8 mouse cellular contexts compared by ENCODE assay signal in genomic region chr3:68869211-68869690, GRCm38 (mm10). TPM values are rescaled to one million over a fixed set of nuclear protein-coding genes. Genes with fewer than 3 reads are reported as not detected.
A peak's percentile ranks its signal among the peaks of the same experiment; 100 is the strongest.
DNase-seq lines count a peak whose midpoint lies in the region; ATAC-seq and TF ChIP-seq lines count a peak whose summit lies in the region.

TSS of gene 1110032F04Rik (plus strand) at chr3:68869586.

- under 1% methylated on average over 44 of the region's 62 CpGs for WGBS in embryonic facial prominence, embryonic 13.5 days
- WGBS in hindbrain, embryonic 12.5 days: 1% methylated on average over 37 of the region's 62 CpGs
- 1% methylated on average over 34 of the region's 62 CpGs for WGBS in lung, postnatal 0 days

- TF ChIP-seq CTCF in lung, postnatal 0 days (IDR thresholded peaks at IDR 0.05): no peak

- peaks cover 20% of the 10 kb centered on the region; the same call in 1 of the 2 replicates for H3K4me1 ChIP-seq in embryonic facial prominence, embryonic 13.5 days
- H3K4me1 ChIP-seq in hindbrain, embryonic 12.5 days: peaks cover 12% of the 10 kb centered on the region
- no peaks in the 10 kb centered on the region for H3K4me1 ChIP-seq in lung, postnatal 0 days (ENCODE audit: insufficient read depth, low read depth, low read length)

- peak within 1 kb of the TSS; percentile 62 for H3K4me3 ChIP-seq in embryonic facial prominence, embryonic 13.5 days
- peak within 1 kb of the TSS; percentile 78 for H3K4me3 ChIP-seq in hindbrain, embryonic 12.5 days
- peak within 1 kb of the TSS; percentile 51 for H3K4me3 ChIP-seq in lung, postnatal 0 days (ENCODE audit: low read depth, low read length)

- no peak within 1 kb of the TSS for H3K27ac ChIP-seq in embryonic facial prominence, embryonic 13.5 days
- peak within 1 kb of the TSS; percentile 76 for H3K27ac ChIP-seq in hindbrain, embryonic 12.5 days
- H3K27ac ChIP-seq in lung, postnatal 0 days (ENCODE audit: low read length): no peak within 1 kb of the TSS

- no peaks in the 10 kb centered on the region for H3K36me3 ChIP-seq in embryonic facial prominence, embryonic 13.5 days
- H3K36me3 ChIP-seq in hindbrain, embryonic 12.5 days: no peaks in the 10 kb centered on the region
- no peaks in the 10 kb centered on the region for H3K36me3 ChIP-seq in lung, postnatal 0 days (ENCODE audit: insufficient read depth, low read length)

- peaks cover 53% of the 10 kb centered on the region for H3K27me3 ChIP-seq in embryonic facial prominence, embryonic 13.5 days
- H3K27me3 ChIP-seq in hindbrain, embryonic 12.5 days: peaks cover 25% of the 10 kb centered on the region
- peaks cover 25% of the 10 kb centered on the region for H3K27me3 ChIP-seq in lung, postnatal 0 days (replicated peaks; ENCODE audit: insufficient read depth, low read length)

- ATAC-seq in embryonic facial prominence, embryonic 13.5 days (ENCODE audit: insufficient number of reproducible peaks, insufficient read depth, low FRiP score, low TSS enrichment, low read depth): peak; percentile 60
- peak; percentile 86 for ATAC-seq in hindbrain, embryonic 12.5 days (ENCODE audit: low FRiP score)
- ATAC-seq in lung, postnatal 0 days: peak; percentile 57

- peak within 1 kb of the TSS; percentile 99 for H3K4me2 ChIP-seq in embryonic facial prominence, embryonic 13.5 days
- H3K4me2 ChIP-seq in hindbrain, embryonic 12.5 days (replicated peaks): peak within 1 kb of the TSS; percentile 99
- peak within 1 kb of the TSS; percentile 98 for H3K4me2 ChIP-seq in lung, postnatal 0 days (replicated peaks; ENCODE audit: low read depth, low read length)

- TF ChIP-seq EP300 in lung, postnatal 0 days (IDR thresholded peaks at IDR 0.05): no peak

- no peaks in the 10 kb centered on the region for H3K9me3 ChIP-seq in embryonic facial prominence, embryonic 13.5 days
- no peaks in the 10 kb centered on the region for H3K9me3 ChIP-seq in hindbrain, embryonic 12.5 days (replicated peaks)
- no peaks in the 10 kb centered on the region for H3K9me3 ChIP-seq in lung, postnatal 0 days (ENCODE audit: low read length)

- H3K9ac ChIP-seq in embryonic facial prominence, embryonic 13.5 days: peak within 1 kb of the TSS; percentile 71
- H3K9ac ChIP-seq in hindbrain, embryonic 12.5 days: peak within 1 kb of the TSS; percentile 73
- H3K9ac ChIP-seq in lung, postnatal 0 days (replicated peaks; ENCODE audit: low read depth): no peak within 1 kb of the TSS

- DNase-seq in CD8-positive naive resting alpha-beta T cell, adult 2 months (ENCODE audit: low read depth in 2 of 2, low spot score in 2 of 2): peak; percentile 19 to 30
- DNase-seq in T-cell, adult 2 months (ENCODE audit: low spot score): peak; percentile 34
- peak; percentile 41 to 66 for DNase-seq in layer of hippocampus, postnatal 10 days (ENCODE audit: low spot score in 2 of 2)
- peak; percentile 10 for DNase-seq in lung, postnatal 0 days (ENCODE audit: low spot score)
- DNase-seq in right cerebral cortex, adult 2 months (ENCODE audit: low spot score in 2 of 2): peak; percentile 25 to 60
- no peak for DNase-seq in MN1 (ENCODE audit: low spot score)

RNA-seq across cellular contexts. Expression of gene 1110032F04Rik, which starts in this region (rescaled TPM):
- polyA plus RNA-seq in embryonic facial prominence, embryonic 13.5 days (2015; fragmentation: Nextera tagmentation; extraction: Ambion mirVana): 0.73 and 1.4 TPM in 2 replicates
- 3.5 and 4.5 TPM in 2 replicates for polyA plus RNA-seq in hindbrain, embryonic 12.5 days (2016; fragmentation: Nextera tagmentation; extraction: Ambion mirVana)
- total RNA-seq in layer of hippocampus, postnatal 10 days (2021): 1 to 10 TPM; 9.1 to 9.4 TPM
- 0.20 and 0.41 TPM in 2 replicates for polyA plus RNA-seq in lung, postnatal 0 days (2015; fragmentation: Nextera tagmentation; extraction: Ambion mirVana)

Comparison
In these comparisons a context has a peak if more than half of its experiments do, and no peak if none do; other contexts are left out.
1. Peak in DNase-seq, ATAC-seq, H3K4me3 ChIP-seq and H3K4me2 ChIP-seq in lung, postnatal 0 days; RNA of the gene not detected or under 1 TPM.